Mouse (Mus musculus) right cerebral cortex, postnatal 10 days (tissue): ENCODE measurements around the gene Ttc7.

Source experiments
- DNase-seq, 2 experiments: peaks; one replicate each; pipeline ENCODE4 v3.0.0; 2021; ENCODE audit warnings: low spot score in 2 of 2

Ttc7 gene

GRCm38 (mm10) chr17:87429431-87429830 is 146.7 kb downstream of the Ttc7 start:
- DNase-seq: no peak
